Mouse (Mus musculus) megakaryocyte, embryonic 14.5 days (primary cell): ENCODE results near the gene Inpp5a.

Experiments used
- FLI1 ChIP-seq: IDR thresholded peaks from 2 replicates; pipeline ENCODE4 v1.6.1; 2012; ENCODE audit warnings: low read length, inconsistent platforms, mixed read lengths
- GATA1 ChIP-seq: IDR thresholded peaks from 3 replicates; pipeline ENCODE4 v1.6.1; 2012; ENCODE audit warnings: mixed read lengths, low read length, inconsistent platforms, borderline replicate concordance

DNA sequence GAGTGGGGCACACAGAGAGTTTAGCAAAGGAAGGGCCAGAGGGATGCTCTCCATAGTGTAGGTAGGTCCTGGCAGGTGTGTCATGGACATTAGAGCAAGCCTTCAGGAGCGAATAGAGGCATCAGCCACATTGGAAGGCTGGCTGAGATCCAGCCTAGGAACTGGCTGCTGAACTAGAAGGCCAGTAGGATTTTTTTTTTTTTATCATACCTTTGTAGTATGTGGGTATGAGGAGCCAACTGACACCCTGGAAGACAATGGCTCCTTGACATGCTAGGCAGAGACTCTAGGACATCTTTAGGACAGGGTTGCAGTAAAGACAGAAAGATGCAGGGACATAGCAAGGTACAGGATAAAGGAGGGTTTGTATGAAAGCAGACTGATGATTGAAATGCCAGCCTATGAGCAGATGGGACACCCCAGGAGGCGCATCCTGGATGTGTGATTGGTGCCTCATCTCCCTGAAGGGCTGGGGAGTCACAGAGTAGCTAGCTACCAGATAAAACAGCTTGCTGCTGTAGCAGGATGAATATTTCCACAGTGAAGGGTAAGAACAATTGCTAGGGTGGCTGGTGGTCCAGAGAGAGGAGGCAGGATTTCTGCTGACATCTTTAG, 3.9 kb upstream of the Inpp5a start:
- TF ChIP-seq GATA1 (no peak), FLI1 (no peak)
